Mouse (Mus musculus) G1E (cell line): ENCODE measurements around the gene Dse.

Source experiments
- CTCF ChIP-seq: IDR thresholded peaks from 2 replicates; pipeline ENCODE4 v1.5.1; 2012; ENCODE audit warnings: low read depth, low read length, inconsistent platforms, mixed read lengths
- GATA1 ChIP-seq: IDR thresholded peaks from 2 replicates; pipeline ENCODE4 v1.6.1; 2012; ENCODE audit warnings: borderline replicate concordance, low read length, inconsistent platforms, mixed read lengths
- GATA2 ChIP-seq: IDR thresholded peaks from 2 replicates; pipeline ENCODE4 v1.6.1; 2012; ENCODE audit warnings: low read depth, low read length, inconsistent platforms, borderline replicate concordance
- POLR2AphosphoS5 ChIP-seq: IDR thresholded peaks from 2 replicates; pipeline ENCODE4 v1.6.1; 2012; ENCODE audit warnings: low read depth, low read length, inconsistent platforms; ENCODE audit not compliant: insufficient replicate concordance
- TAL1 ChIP-seq: conservative IDR thresholded peaks from 2 replicates; pipeline ENCODE4 v1.6.1; 2012; ENCODE audit warnings: low read depth, low read length, inconsistent platforms, mixed read lengths

DNA sequence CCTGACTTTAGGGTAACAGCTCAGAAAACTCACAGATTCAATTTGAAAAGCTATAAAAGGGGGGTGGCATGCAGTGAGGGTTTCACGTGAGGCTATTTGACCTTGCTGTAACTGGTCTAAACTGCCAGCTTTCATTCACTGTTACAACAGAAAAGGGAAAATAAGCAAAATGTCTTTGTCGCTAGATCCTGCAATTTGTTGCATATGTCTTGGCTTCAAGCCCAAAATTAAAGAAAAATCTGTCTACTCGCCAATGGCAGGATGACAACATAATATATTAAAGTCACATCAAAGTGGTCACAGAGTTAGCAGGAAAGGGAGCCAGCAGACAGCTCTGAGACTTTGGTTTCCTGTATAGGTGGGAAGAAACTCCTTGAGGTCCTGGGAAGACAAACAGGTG lies 40.2 kb upstream of the Dse start:
- TF ChIP-seq CTCF (no peak), TAL1 (no peak), GATA1 (no peak), POLR2AphosphoS5 (no peak), GATA2 (no peak)
